Mouse (Mus musculus): Measurements from ENCODE around the gene Mlf2. TPM values are rescaled to one million over a fixed set of nuclear protein-coding genes. Genes with fewer than 3 reads are reported as not detected.

Mlf2 gene
- polyA plus RNA-seq, 1 experiment from 2014 or later: 409 TPM

- H3K4me3 ChIP-seq: no peak overlapping the region
- ATAC-seq: no peak
- WGBS: 68% methylated on average over 10 of the region's 10 CpGs
Observed at GRCm38 (mm10) chr6:124900801-124901480, 30.2 kb upstream of the Mlf2 start.

DNA sequence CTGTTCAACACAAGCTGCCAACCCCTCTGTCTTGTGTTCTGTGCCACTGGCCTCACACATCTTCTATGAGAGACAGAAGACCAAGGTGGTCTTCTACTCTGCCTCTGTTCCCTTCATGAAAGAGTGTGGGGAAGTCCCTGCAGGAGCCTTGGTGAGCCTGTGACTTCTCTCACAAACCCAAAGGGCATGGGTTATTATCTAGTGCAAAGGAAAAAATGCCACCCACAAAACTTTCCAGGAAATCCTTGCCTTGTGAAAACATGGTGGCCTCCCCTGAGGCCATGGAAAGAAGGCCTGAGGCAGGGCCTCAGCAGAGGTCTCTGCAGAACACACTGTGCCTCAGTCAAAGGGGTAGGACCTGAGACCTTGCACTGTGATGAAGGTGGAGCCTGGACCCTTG lies 29.3 kb upstream of the Mlf2 start:
- Histone ChIP-seq H3K4me3 (no peak overlapping the region), H3K9me3 (replicated peaks) (no peaks in the 10 kb centered on the region), H3K4me2 (no peak overlapping the region), H3K27me3 (no peaks in the 10 kb centered on the region), H3K27ac (0 out of 2 replicates have a peak overlapping the region, but pooled peaks have one; percentile 0), H3K36me3 (ENCODE audit: poor library complexity, severe bottlenecking) (no peaks in the 10 kb centered on the region; the same call in 1 of the 2 replicates), H3K4me1 (peaks cover 29% of the 10 kb centered on the region), H3K9ac (no peak overlapping the region)
- ATAC-seq: no peak

More at GRCm38 (mm10) chr6:124900801-124901480, 30.2 kb upstream of the Mlf2 start:
- Histone ChIP-seq H3K4me2 (no peak overlapping the region), H3K27me3 (no peaks in the 10 kb centered on the region), H3K4me1 (peaks cover 29% of the 10 kb centered on the region), H3K9ac (no peak overlapping the region; the same call in 1 of the 2 replicates), H3K27ac (no peak overlapping the region), H3K9me3 (replicated peaks) (no peaks in the 10 kb centered on the region), H3K36me3 (ENCODE audit: poor library complexity, severe bottlenecking) (no peaks in the 10 kb centered on the region)

DNA sequence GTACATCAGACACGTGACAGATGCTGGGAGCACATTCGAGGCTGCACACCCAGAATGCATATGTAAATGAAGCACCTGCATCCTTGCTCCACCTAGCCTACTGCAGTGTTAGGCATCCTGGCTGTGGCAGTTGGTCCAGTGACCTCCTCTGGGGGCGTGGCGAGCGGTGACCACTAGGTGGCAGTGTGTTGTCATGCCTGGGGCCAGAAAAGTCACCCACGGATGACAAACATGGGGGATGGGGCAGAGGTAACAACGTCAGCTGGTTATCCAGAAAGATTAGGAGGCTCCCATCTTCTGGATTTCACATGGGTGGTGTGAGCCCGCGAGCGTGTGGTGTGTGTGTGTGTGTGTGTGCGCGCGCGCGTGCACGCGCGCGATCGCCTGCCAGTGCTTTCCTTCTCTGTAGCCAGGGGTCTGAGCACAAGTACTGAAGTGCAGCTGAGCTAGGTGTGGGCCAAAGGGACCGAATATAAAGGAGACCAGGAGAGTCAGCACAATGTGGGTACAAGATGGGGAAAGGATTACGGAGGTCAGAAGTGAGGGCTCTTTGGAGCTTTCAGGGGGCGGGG lies 27.5 kb upstream of the Mlf2 start:
- H3K4me2 ChIP-seq: peak overlapping the region; percentile 70
- H3K4me3 ChIP-seq: peak overlapping the region; percentile 45
- no peaks in the 10 kb centered on the region for H3K27me3 ChIP-seq
- H3K9ac ChIP-seq: peak overlapping the region; percentile 82
- H3K36me3 ChIP-seq (ENCODE audit: poor library complexity, severe bottlenecking): no peaks in the 10 kb centered on the region; the same call in 1 of the 2 replicates
- H3K4me1 ChIP-seq: peaks cover 26% of the 10 kb centered on the region
- under 1% methylated on average over 23 of the region's 23 CpGs for WGBS
- H3K27ac ChIP-seq: peak overlapping the region; percentile 100
- ATAC-seq: peak; percentile 86
- no peaks in the 10 kb centered on the region for H3K9me3 ChIP-seq (replicated peaks)

DNA sequence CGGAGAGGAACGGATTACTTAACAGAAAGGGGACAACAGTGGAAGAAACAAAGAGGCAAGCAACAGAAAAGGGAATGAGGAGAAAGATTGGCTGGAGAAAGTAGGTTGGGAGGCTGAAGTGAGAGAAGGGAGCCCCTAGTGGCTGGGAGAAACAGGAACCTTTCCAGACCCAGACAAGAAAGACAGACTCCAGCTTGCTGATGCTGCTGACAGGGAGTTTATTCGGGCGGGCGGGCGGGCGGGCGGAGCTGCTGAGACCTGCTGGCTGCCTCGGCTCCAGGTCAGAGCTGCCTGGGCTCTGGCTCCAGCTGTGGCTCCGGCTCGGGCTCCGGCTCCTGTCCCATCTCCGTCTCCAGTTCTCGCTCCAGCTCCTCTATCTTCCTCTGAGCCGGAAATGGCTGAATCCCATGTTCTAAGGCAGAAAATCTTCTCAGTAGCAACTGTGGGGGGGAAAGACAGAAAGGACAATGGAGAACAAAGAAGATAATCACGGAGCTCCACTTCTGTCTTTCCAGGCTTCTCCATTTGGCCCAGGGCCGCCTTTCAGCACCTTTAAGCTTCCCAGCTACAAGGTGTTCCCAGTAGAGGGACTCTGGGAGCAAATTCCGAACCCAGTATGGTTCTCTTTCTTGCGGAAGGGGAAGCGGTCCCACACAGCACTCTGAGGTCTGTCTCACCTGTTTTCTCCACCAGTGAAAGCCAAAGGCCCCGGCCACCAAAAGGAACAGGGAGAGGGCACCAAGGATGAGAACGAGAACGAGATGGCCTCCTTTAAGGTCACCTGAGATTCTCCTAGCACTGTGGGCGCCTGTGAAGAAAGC lies 26.8 kb upstream of the Mlf2 start:
- Histone ChIP-seq H3K27me3 (no peaks in the 10 kb centered on the region), H3K4me3 (peak overlapping the region; percentile 45), H3K4me1 (peaks cover 25% of the 10 kb centered on the region), H3K36me3 (ENCODE audit: poor library complexity, severe bottlenecking) (no peaks in the 10 kb centered on the region; the same call in 1 of the 2 replicates), H3K9me3 (replicated peaks) (no peaks in the 10 kb centered on the region), H3K27ac (peak overlapping the region; percentile 100), H3K9ac (peak overlapping the region; percentile 82), H3K4me2 (peak overlapping the region; percentile 70)
- WGBS: 4% methylated on average over 24 of the region's 24 CpGs
- ATAC-seq: peak; percentile 79

DNA sequence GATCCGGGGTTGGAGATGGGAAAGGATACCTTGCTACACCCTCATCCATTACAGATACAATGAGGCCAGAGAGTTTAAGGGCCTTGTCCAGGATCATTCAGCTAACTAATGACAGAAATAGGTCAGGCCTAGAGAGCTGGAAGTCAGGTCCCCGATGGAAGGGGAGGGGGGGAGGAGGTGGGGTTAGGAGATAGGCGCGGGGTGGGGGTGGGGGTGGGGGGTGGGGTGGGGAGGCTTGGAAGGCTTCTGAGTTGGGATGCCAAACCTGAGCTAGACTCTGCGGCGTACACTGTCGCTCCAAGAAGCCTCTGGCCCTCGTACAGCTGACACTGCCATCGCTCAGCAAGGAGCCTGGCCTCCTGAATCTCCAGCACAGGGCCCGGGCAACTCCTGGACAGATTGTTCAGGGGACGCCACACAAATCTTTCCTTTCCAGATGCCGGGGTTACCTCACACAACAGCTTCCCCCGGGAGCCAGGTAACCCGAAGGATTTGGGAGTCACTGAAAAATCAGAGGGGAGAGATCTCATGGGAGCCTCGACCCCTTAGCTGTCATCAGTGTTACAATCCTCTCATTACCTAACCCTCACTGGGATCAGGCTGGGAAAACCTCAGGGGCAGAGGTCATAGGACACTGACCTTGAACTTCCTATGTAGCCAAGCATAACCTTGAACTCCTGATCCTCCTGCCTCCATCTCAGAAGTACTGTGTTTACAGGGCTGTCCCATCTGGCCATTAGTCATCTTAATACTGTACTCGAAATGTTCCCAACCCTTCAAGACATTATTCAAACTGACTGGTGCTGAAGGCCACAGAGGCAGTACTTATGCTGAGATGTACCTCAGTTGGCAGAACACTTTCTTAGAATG lies 26.0 kb upstream of the Mlf2 start:
- Histone ChIP-seq H3K36me3 (ENCODE audit: poor library complexity, severe bottlenecking) (no peaks in the 10 kb centered on the region; the same call in 1 of the 2 replicates), H3K27me3 (peaks cover 3% of the 10 kb centered on the region), H3K4me2 (peak overlapping the region; percentile 70), H3K27ac (peak overlapping the region; percentile 100), H3K9me3 (replicated peaks) (no peaks in the 10 kb centered on the region), H3K9ac (peak overlapping the region; percentile 82), H3K4me1 (peaks cover 33% of the 10 kb centered on the region), H3K4me3 (peak overlapping the region; percentile 45)
- WGBS: 28% methylated on average over 13 of the region's 16 CpGs
- peak; percentile 4; the same call in 1 of the 2 replicates for ATAC-seq

- Histone ChIP-seq H3K4me3 (no peak overlapping the region), H3K4me2 (no peak overlapping the region), H3K27ac (no peak overlapping the region), H3K9ac (no peak overlapping the region), H3K4me1 (peaks cover 47% of the 10 kb centered on the region), H3K9me3 (replicated peaks) (no peaks in the 10 kb centered on the region), H3K27me3 (peaks cover 9% of the 10 kb centered on the region), H3K36me3 (ENCODE audit: poor library complexity, severe bottlenecking) (peaks cover 5% of the 10 kb centered on the region)
- ATAC-seq: no peak
- 80% methylated on average over 1 of the region's 1 CpGs for WGBS
Observed at GRCm38 (mm10) chr6:124907767-124908166, 23.4 kb upstream of the Mlf2 start.

GRCm38 (mm10) chr6:124910032-124910431 lies 21.2 kb upstream of the Mlf2 start:
- Histone ChIP-seq H3K9ac (peak overlapping the region; percentile 62), H3K4me3 (peak overlapping the region; percentile 11; the same call in 1 of the 2 replicates), H3K4me2 (peak overlapping the region; percentile 48), H3K36me3 (ENCODE audit: poor library complexity, severe bottlenecking) (peaks cover 27% of the 10 kb centered on the region), H3K27ac (peak overlapping the region; percentile 10; the same call in 1 of the 2 replicates), H3K9me3 (replicated peaks) (no peaks in the 10 kb centered on the region), H3K27me3 (peaks cover 9% of the 10 kb centered on the region), H3K4me1 (peaks cover 44% of the 10 kb centered on the region)
- WGBS: 2% methylated on average over 32 of the region's 32 CpGs
- ATAC-seq: peak; percentile 9; the same call in 1 of the 2 replicates

GRCm38 (mm10) chr6:124911533-124912218 lies 19.5 kb upstream of the Mlf2 start, which contains the start of gene Lag3:
Gene Lag3 (minus strand): TSS chr6:124911705.
- peaks cover 51% of the 10 kb centered on the region for H3K4me1 ChIP-seq
- WGBS: 23% methylated on average over 13 of the region's 13 CpGs
- no peak within 1 kb of the TSS; the same call in 1 of the 2 replicates for H3K9ac ChIP-seq

GRCm38 (mm10) chr6:124913214-124913613 lies 18.0 kb upstream of the Mlf2 start:
- WGBS: 78% methylated on average over 6 of the region's 6 CpGs
- Histone ChIP-seq H3K27ac (peak overlapping the region; percentile 100), H3K4me2 (no peak overlapping the region), H3K4me3 (no peak overlapping the region), H3K36me3 (ENCODE audit: poor library complexity, severe bottlenecking) (peaks cover 28% of the 10 kb centered on the region), H3K9ac (no peak overlapping the region), H3K4me1 (peaks cover 53% of the 10 kb centered on the region), H3K27me3 (peaks cover 9% of the 10 kb centered on the region), H3K9me3 (replicated peaks) (no peaks in the 10 kb centered on the region)
- no peak for ATAC-seq

More at GRCm38 (mm10) chr6:124911533-124912218, 19.5 kb upstream of the Mlf2 start, which contains the start of gene Lag3:
- ATAC-seq: no peak
- Histone ChIP-seq H3K9me3 (replicated peaks) (no peaks in the 10 kb centered on the region), H3K4me2 (peak within 1 kb of the TSS; percentile 48; the same call in 1 of the 2 replicates), H3K27me3 (peaks cover 9% of the 10 kb centered on the region), H3K4me3 (0 out of 2 replicates have a peak within 1 kb of the TSS, but pooled peaks have one; percentile 3), H3K27ac (no peak within 1 kb of the TSS), H3K36me3 (ENCODE audit: poor library complexity, severe bottlenecking) (peaks cover 28% of the 10 kb centered on the region)

GRCm38 (mm10) chr6:124913721-124914285 lies 17.4 kb upstream of the Mlf2 start:
- WGBS: 77% methylated on average over 14 of the region's 14 CpGs
- H3K27me3 ChIP-seq: peaks cover 9% of the 10 kb centered on the region
- H3K9ac ChIP-seq: 0 out of 2 replicates have a peak overlapping the region, but pooled peaks have one; percentile 100
- no peak overlapping the region for H3K4me3 ChIP-seq
- peaks cover 28% of the 10 kb centered on the region for H3K36me3 ChIP-seq (ENCODE audit: poor library complexity, severe bottlenecking)
- H3K4me2 ChIP-seq: peak overlapping the region; percentile 100; the same call in 1 of the 2 replicates
- H3K9me3 ChIP-seq (replicated peaks): no peaks in the 10 kb centered on the region
- no peak for ATAC-seq
- H3K4me1 ChIP-seq: peaks cover 59% of the 10 kb centered on the region
- H3K27ac ChIP-seq: peak overlapping the region; percentile 100

All from forebrain, embryonic 13.5 days (tissue).